Mouse (Mus musculus) forebrain, embryonic 16.5 days (tissue): ENCODE results near the gene Mob3b. TPM values are rescaled to one million over a fixed set of nuclear protein-coding genes. Genes with fewer than 3 reads are reported as not detected.
A peak's percentile ranks its signal among the peaks of the same experiment; 100 is the strongest.

Source experiments
- ATAC-seq: fragments of 200-750 bp; cut with Nextera tagmentation; 2 replicates; pipeline ENCODE4 v1.8.0; 2017; ENCODE audit warnings: mild to moderate bottlenecking, moderate library complexity
- H3K27ac ChIP-seq: fragments of 300-500 bp; sonication (generic); 2 replicates; pipeline ENCODE4 v1.5.1; 2014; ENCODE audit warnings: low read length, control low read depth
- H3K27me3 ChIP-seq: fragments of 300-500 bp; sonication (generic); replicated peaks from 2 replicates; pipeline ENCODE4 v1.6.1; 2014; ENCODE audit warnings: low read length; ENCODE audit not compliant: control insufficient read depth, insufficient read depth
- H3K36me3 ChIP-seq: fragments of 300-500 bp; sonication (generic); 2 replicates; pipeline ENCODE4 v1.6.1; 2014; ENCODE audit not compliant: control insufficient read depth, insufficient read depth
- H3K4me1 ChIP-seq: fragments of 300-500 bp; sonication (generic); replicated peaks from 2 replicates; pipeline ENCODE4 v1.6.1; 2014; ENCODE audit warnings: low read length; ENCODE audit not compliant: control insufficient read depth, insufficient read depth
- H3K4me2 ChIP-seq: fragments of 300-500 bp; sonication (generic); 2 replicates; pipeline ENCODE4 v1.6.1; 2014; ENCODE audit warnings: mild to moderate bottlenecking, low read length, control low read depth
- H3K4me3 ChIP-seq: fragments of 300-500 bp; sonication (generic); replicated peaks from 2 replicates; pipeline ENCODE4 v1.5.1; 2014; ENCODE audit warnings: mild to moderate bottlenecking, low read length, control low read depth
- H3K9ac ChIP-seq: fragments of 300-500 bp; sonication (generic); replicated peaks from 2 replicates; pipeline ENCODE4 v1.6.1; 2014; ENCODE audit warnings: low read depth, low read length, control low read depth
- H3K9me3 ChIP-seq: fragments of 300-500 bp; sonication (generic); 2 replicates; pipeline ENCODE4 v1.6.1; 2016; ENCODE audit warnings: low read length; ENCODE audit not compliant: control insufficient read depth
- WGBS: fragments of 180-500 bp; shearing (Covaris S2); extraction: QIAGEN DNeasy Blood & Tissue Kit; methylation state at CpG from one replicate; pipeline ENCODE4 v1.1.7; 2014; 5-methylcytosine and 5-hydroxymethylcytosine counted together
- polyA plus RNA-seq: library from polyadenylated mRNA; unstranded; fragments of >200 nt; fragmentation: Nextera tagmentation; extraction: Ambion mirVana; gene quantifications from 2 replicates; pipeline ENCODE4 v1.2.1, GENCODE M21; 2015

The Mob3b gene
- polyA plus RNA-seq, 1 experiment from 2014 or later: 4.3 TPM

- Histone ChIP-seq H3K9me3 (no peaks in the 10 kb centered on the region), H3K36me3 (no peaks in the 10 kb centered on the region), H3K4me3 (no peak overlapping the region), H3K27me3 (no peaks in the 10 kb centered on the region), H3K9ac (no peak overlapping the region), H3K4me2 (no peak overlapping the region), H3K4me1 (peaks cover 3% of the 10 kb centered on the region; the same call in 1 of the 2 replicates), H3K27ac (no peak overlapping the region)
- 39% methylated on average over 11 of the region's 11 CpGs for WGBS
- no peak; the same call in 1 of the 2 replicates for ATAC-seq
These were observed 150.6 kb downstream of the Mob3b start for GRCm38 (mm10) chr4:35006541-35007260.

DNA sequence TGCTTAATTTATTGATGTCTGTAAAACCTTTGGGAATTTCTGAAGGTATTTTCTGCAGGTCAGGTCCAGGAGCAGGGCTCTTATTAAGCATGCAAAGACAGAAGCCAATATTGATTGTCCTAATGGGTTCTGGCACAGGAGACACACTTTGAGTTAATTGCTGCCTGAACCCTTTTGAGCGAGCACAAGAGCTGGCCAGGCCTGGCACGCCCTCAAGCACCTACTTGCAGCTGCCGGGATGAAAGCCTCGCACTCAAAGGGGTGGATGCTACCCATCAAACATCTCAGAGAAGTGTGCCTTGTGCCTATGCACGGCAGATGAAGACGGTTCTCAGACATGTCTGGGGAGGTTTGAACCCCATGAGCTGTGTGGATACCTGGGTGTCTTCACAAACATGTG is 151.2 kb downstream of the Mob3b start:
- H3K4me3 ChIP-seq: no peak overlapping the region
- H3K4me2 ChIP-seq: no peak overlapping the region
- H3K9me3 ChIP-seq: no peaks in the 10 kb centered on the region
- H3K36me3 ChIP-seq: no peaks in the 10 kb centered on the region
- H3K27ac ChIP-seq: no peak overlapping the region
- H3K27me3 ChIP-seq: no peaks in the 10 kb centered on the region
- H3K4me1 ChIP-seq: peaks cover 3% of the 10 kb centered on the region; the same call in 1 of the 2 replicates
- no peak overlapping the region for H3K9ac ChIP-seq
- 13% methylated on average over 6 of the region's 6 CpGs for WGBS
- peak; percentile 68 for ATAC-seq

DNA sequence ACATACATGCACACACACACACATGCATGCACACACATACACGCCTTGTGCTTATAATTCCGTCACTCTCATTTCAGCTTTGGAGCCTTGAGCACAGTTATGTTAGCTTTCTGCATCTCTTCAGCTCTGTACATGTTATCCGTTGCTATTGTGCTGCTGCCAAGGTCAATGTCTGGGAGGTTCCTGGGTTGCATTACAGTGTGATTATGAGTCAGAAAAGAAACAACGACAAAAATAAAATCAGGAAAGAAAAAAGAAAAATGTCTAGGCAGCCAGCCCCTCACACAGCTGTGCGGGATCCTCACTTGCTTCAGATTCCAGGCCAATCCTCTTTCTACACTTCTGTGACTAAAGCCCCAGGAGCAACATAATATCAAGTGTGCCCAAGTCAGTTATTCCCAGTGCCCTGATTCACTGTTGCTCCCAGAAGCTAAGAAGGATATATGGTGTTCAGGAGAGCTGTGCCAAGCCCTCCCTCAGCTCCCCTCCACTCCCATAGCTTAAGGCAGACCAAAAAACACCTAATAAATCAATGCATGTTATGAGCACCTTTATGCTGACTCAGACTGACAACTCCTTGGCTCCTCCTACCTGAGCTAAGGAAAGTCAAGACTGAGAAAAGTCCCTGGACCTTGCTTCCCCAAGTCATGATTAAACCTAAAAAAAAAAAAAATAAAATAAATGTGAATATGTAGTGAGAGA is 152.1 kb downstream of the Mob3b start:
- ATAC-seq: no peak; the same call in 1 of the 2 replicates
- peaks cover 3% of the 10 kb centered on the region; the same call in 1 of the 2 replicates for H3K4me1 ChIP-seq
- no peaks in the 10 kb centered on the region for H3K36me3 ChIP-seq
- 74% methylated on average over 5 of the region's 5 CpGs for WGBS
- no peak overlapping the region for H3K4me3 ChIP-seq
- H3K4me2 ChIP-seq: no peak overlapping the region
- H3K9me3 ChIP-seq: no peaks in the 10 kb centered on the region
- H3K27me3 ChIP-seq: no peaks in the 10 kb centered on the region
- H3K27ac ChIP-seq: no peak overlapping the region
- no peak overlapping the region for H3K9ac ChIP-seq

DNA sequence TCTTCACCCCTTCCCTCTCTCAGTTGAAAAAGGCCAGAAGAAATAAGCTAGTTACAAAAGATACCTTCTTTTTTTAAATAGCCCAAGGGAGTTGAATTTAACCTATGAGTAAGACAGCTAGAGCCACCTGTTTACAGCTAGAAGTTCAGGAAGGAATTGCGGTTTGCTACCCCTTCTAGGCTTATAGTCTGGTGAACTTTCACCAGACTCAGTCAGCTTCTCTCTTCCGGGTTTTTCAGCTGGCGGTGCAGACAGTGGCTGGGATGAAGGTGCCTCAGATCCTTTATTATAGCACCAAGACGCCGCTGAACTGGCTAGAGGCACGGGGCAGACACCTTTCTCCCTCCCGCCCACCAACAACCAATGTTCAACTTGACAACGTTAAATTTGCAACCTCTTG is 152.8 kb downstream of the Mob3b start:
- Histone ChIP-seq H3K4me3 (no peak overlapping the region), H3K9ac (no peak overlapping the region), H3K27me3 (no peaks in the 10 kb centered on the region), H3K4me1 (peaks cover 3% of the 10 kb centered on the region; the same call in 1 of the 2 replicates), H3K27ac (no peak overlapping the region), H3K4me2 (no peak overlapping the region), H3K9me3 (no peaks in the 10 kb centered on the region), H3K36me3 (no peaks in the 10 kb centered on the region)
- no peak for ATAC-seq
- WGBS: 91% methylated on average over 8 of the region's 8 CpGs

- Histone ChIP-seq H3K4me2 (no peak overlapping the region), H3K9ac (no peak overlapping the region), H3K27me3 (no peaks in the 10 kb centered on the region), H3K4me3 (no peak overlapping the region), H3K4me1 (peaks cover 3% of the 10 kb centered on the region; the same call in 1 of the 2 replicates), H3K27ac (no peak overlapping the region), H3K36me3 (no peaks in the 10 kb centered on the region), H3K9me3 (no peaks in the 10 kb centered on the region)
- no peak for ATAC-seq
- 89% methylated on average over 8 of the region's 8 CpGs for WGBS
These were observed 153.5 kb downstream of the Mob3b start for GRCm38 (mm10) chr4:35003550-35004326.

GRCm38 (mm10) chr4:34996616-34997015 is 160.7 kb downstream of the Mob3b start:
- H3K4me2 ChIP-seq: no peak overlapping the region
- 84% methylated on average over 7 of the region's 7 CpGs for WGBS
- ATAC-seq: no peak
- H3K27ac ChIP-seq: no peak overlapping the region
- no peak overlapping the region for H3K4me3 ChIP-seq
- H3K9me3 ChIP-seq: no peaks in the 10 kb centered on the region
- H3K36me3 ChIP-seq: no peaks in the 10 kb centered on the region
- no peak overlapping the region for H3K9ac ChIP-seq
- peaks cover 26% of the 10 kb centered on the region for H3K4me1 ChIP-seq
- H3K27me3 ChIP-seq: no peaks in the 10 kb centered on the region

GRCm38 (mm10) chr4:34993639-34993975 is 163.7 kb downstream of the Mob3b start:
- Histone ChIP-seq H3K4me3 (peak overlapping the region; percentile 28; the same call in 1 of the 2 replicates), H3K9me3 (no peaks in the 10 kb centered on the region), H3K27me3 (no peaks in the 10 kb centered on the region), H3K27ac (peak overlapping the region; percentile 84), H3K4me1 (peaks cover 30% of the 10 kb centered on the region), H3K4me2 (peak overlapping the region; percentile 49), H3K36me3 (no peaks in the 10 kb centered on the region), H3K9ac (peak overlapping the region; percentile 1; the same call in 1 of the 2 replicates)
- ATAC-seq: no peak; the same call in 1 of the 2 replicates
- 16% methylated on average over 6 of the region's 6 CpGs for WGBS

- ATAC-seq: peak; percentile 84
- Histone ChIP-seq H3K4me3 (peak overlapping the region; percentile 28), H3K27ac (peak overlapping the region; percentile 84), H3K4me1 (peaks cover 30% of the 10 kb centered on the region), H3K4me2 (peak overlapping the region; percentile 49), H3K9ac (peak overlapping the region; percentile 1), H3K27me3 (no peaks in the 10 kb centered on the region), H3K9me3 (no peaks in the 10 kb centered on the region), H3K36me3 (no peaks in the 10 kb centered on the region)
- 23% methylated on average over 22 of the region's 22 CpGs for WGBS
These were observed 164.2 kb downstream of the Mob3b start for GRCm38 (mm10) chr4:34992866-34993638.
